Mouse (Mus musculus): ENCODE measurements around the gene Zfp275.

DNA sequence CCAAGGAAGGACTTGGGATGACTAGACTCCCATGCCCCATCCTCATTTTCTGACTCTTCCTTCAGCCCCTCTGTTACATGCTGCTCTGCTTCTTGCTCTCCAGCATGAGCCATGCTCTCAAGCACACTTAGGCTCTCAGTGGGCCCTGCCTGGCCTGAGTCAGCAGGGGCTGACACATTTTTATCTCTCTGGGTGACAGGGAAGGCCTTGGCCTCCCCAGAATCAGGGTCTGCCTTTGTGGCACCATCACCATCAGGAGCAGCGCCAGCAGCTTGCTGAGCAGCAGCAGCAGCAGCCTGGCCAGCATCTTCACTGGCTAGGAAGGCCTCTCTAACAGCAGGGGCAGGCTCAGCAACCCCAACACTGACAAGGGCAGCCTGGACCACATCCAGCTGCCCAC, 54.0 kb downstream of the Zfp275 start:
- TF ChIP-seq CTCF (IDR thresholded peaks at IDR 0.05; ENCODE audit: control insufficient read depth, insufficient read depth, low read length) (no peak), POLR2A (IDR thresholded peaks at IDR 0.05; ENCODE audit: borderline replicate concordance, control insufficient read depth, low read depth, low read length) (no peak)

All from bone marrow, adult 2 months (tissue).